21 mouse cellular contexts compared by ENCODE assay signal in the genomic region with DNA sequence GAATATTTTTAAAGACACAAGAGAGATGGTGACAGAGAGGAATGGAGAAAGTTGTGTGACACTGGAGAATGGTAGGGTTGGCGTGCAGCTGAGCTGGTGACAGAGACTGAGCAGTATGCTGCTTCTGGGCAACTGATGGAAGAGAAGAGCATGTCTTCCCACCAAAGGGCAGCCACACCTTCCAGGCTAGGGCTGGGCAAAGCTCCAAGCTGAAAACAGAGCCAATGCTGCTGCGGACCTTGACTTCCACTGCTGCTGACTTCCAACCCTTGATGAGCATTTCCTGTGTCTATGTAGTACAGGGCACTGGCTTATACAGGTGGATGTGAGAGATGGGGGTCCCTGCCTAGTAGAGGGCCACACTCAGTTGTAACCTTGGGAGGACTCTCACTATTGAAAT.
DNase-seq lines count a peak whose midpoint lies in the region; ATAC-seq lines count a peak whose summit lies in the region.
"Had no signal": no experiment of that assay in that cellular context is flagged by ENCODE, and none has a peak within 500 bp of the region (broad histone marks: within the 10 kb centered on the region; RNA-seq: fewer than 3 reads in every experiment).

No protein-coding gene starts in this region.

- H3K27ac ChIP-seq in heart, embryonic 10.5 days, result no peak overlapping the region
- H3K27ac ChIP-seq in forebrain, embryonic 16.5 days (ENCODE audit: low read length), result no peak overlapping the region
- H3K27ac ChIP-seq: embryonic facial prominence, embryonic 13.5 days; forebrain, embryonic 12.5 days; heart, embryonic 13.5 days; hindbrain, embryonic 13.5 days; limb, embryonic 15.5 days; macrophage; midbrain, embryonic 15.5 days; neural tube, embryonic 13.5 days had no signal

- no peak overlapping the region for H3K9ac ChIP-seq in forebrain, embryonic 16.5 days (replicated peaks; ENCODE audit: low read depth, low read length)
- H3K9ac ChIP-seq: embryonic facial prominence, embryonic 13.5 days; forebrain, embryonic 12.5 days; heart, embryonic 13.5 days; hindbrain, embryonic 13.5 days; limb, embryonic 15.5 days; midbrain, embryonic 15.5 days; neural tube, embryonic 13.5 days had no signal

- WGBS in heart, embryonic 10.5 days, result 83% methylated on average over 2 of the region's 2 CpGs
- 92% methylated on average over 2 of the region's 2 CpGs for WGBS in forebrain, embryonic 16.5 days

- ATAC-seq in forebrain, embryonic 16.5 days, result no peak
- ATAC-seq: midbrain, embryonic 15.5 days had no signal

- DNase-seq in adrenal gland, adult 2 months, result peak; percentile 39
- DNase-seq in adrenal gland, postnatal 4 days (ENCODE audit: low spot score in 2 of 2), result no peak
- peak; percentile 6 for DNase-seq in heart, postnatal 4 days
- no peak for DNase-seq in heart, embryonic 10.5 days (ENCODE audit: low spot score)
- DNase-seq in adrenal gland, postnatal 10 days, result peak; percentile 53
- DNase-seq in kidney, adult 9 months, result peak; percentile 89
- DNase-seq in Muller cell, postnatal 12 days (ENCODE audit: inconsistent ontology term), result no peak
- DNase-seq: cerebellum, adult 9-11 months; layer of hippocampus, adult 9-11 months; retina, postnatal 1 day; thymus, postnatal 25 days had no signal

- 0 out of 2 replicates have a peak, but pooled peaks cover 2% of the 10 kb centered on the region for H3K4me1 ChIP-seq in heart, embryonic 10.5 days
- no peaks in the 10 kb centered on the region for H3K4me1 ChIP-seq in forebrain, embryonic 16.5 days (replicated peaks; ENCODE audit: control insufficient read depth, insufficient read depth, low read length)
- H3K4me1 ChIP-seq: embryonic facial prominence, embryonic 13.5 days; forebrain, embryonic 12.5 days; heart, embryonic 13.5 days; hindbrain, embryonic 13.5 days; limb, embryonic 15.5 days; midbrain, embryonic 15.5 days; neural tube, embryonic 13.5 days had no signal

- H3K4me2 ChIP-seq in forebrain, embryonic 16.5 days (ENCODE audit: low read length), result no peak overlapping the region
- H3K4me2 ChIP-seq: embryonic facial prominence, embryonic 13.5 days; forebrain, embryonic 12.5 days; heart, embryonic 13.5 days; hindbrain, embryonic 13.5 days; limb, embryonic 15.5 days; midbrain, embryonic 15.5 days; neural tube, embryonic 13.5 days had no signal

- H3K27me3 ChIP-seq in heart, embryonic 10.5 days (ENCODE audit: insufficient read depth, poor library complexity, severe bottlenecking), result no peaks in the 10 kb centered on the region
- H3K27me3 ChIP-seq in forebrain, embryonic 16.5 days (replicated peaks; ENCODE audit: control insufficient read depth, insufficient read depth, low read length), result no peaks in the 10 kb centered on the region
- H3K27me3 ChIP-seq: embryonic facial prominence, embryonic 13.5 days; forebrain, embryonic 12.5 days; heart, embryonic 13.5 days; hindbrain, embryonic 13.5 days; limb, embryonic 15.5 days; midbrain, embryonic 15.5 days; neural tube, embryonic 13.5 days had no signal

- no peaks in the 10 kb centered on the region for H3K9me3 ChIP-seq in heart, embryonic 10.5 days
- no peaks in the 10 kb centered on the region for H3K9me3 ChIP-seq in forebrain, embryonic 16.5 days (ENCODE audit: control insufficient read depth, low read length)
- H3K9me3 ChIP-seq: embryonic facial prominence, embryonic 13.5 days; forebrain, embryonic 12.5 days; heart, embryonic 13.5 days; hindbrain, embryonic 13.5 days; limb, embryonic 15.5 days; midbrain, embryonic 15.5 days; neural tube, embryonic 13.5 days had no signal

- no peaks in the 10 kb centered on the region for H3K36me3 ChIP-seq in heart, embryonic 10.5 days
- H3K36me3 ChIP-seq in forebrain, embryonic 16.5 days (ENCODE audit: control insufficient read depth, insufficient read depth), result no peaks in the 10 kb centered on the region
- H3K36me3 ChIP-seq: embryonic facial prominence, embryonic 13.5 days; forebrain, embryonic 12.5 days; heart, embryonic 13.5 days; hindbrain, embryonic 13.5 days; limb, embryonic 15.5 days; midbrain, embryonic 15.5 days; neural tube, embryonic 13.5 days had no signal

- no peak overlapping the region for H3K4me3 ChIP-seq in heart, embryonic 10.5 days
- H3K4me3 ChIP-seq in forebrain, embryonic 16.5 days (replicated peaks; ENCODE audit: low read length), result no peak overlapping the region
- H3K4me3 ChIP-seq: embryonic facial prominence, embryonic 13.5 days; erythroblast, embryonic 14.5 days; forebrain, embryonic 12.5 days; heart, embryonic 13.5 days; hindbrain, embryonic 13.5 days; limb, embryonic 15.5 days; midbrain, embryonic 15.5 days; neural tube, embryonic 13.5 days had no signal

Comparison
In these comparisons a context has a peak if more than half of its experiments do, and no peak if none do; other contexts are left out.
1. DNase-seq: peak in adrenal gland, adult 2 months (single experiment), heart, postnatal 4 days (single experiment), adrenal gland, postnatal 10 days (single experiment) and kidney, adult 9 months (single experiment); none in adrenal gland, postnatal 4 days (0 of 2), heart, embryonic 10.5 days (single experiment) and Muller cell, postnatal 12 days (single experiment).